Mouse (Mus musculus) heart, embryonic 11.5 days (tissue): ENCODE data around the gene P3h4. TPM values are rescaled to one million over a fixed set of nuclear protein-coding genes. Genes with fewer than 3 reads are reported as not detected.

Experiments used
- ATAC-seq: fragments of 200-750 bp; cut with Nextera tagmentation; replicated peaks from 2 replicates; pipeline ENCODE4 v1.8.0; 2017; ENCODE audit warnings: moderate library complexity; ENCODE audit not compliant: insufficient number of reproducible peaks, low FRiP score, low TSS enrichment
- H3K27ac ChIP-seq: fragments of 300-500 bp; sonication (generic); 2 replicates; pipeline ENCODE4 v1.5.1; 2014; ENCODE audit warnings: mild to moderate bottlenecking, low read depth, low read length
- H3K27me3 ChIP-seq: fragments of 300-500 bp; sonication (generic); 2 replicates; pipeline ENCODE4 v1.6.1; 2014; ENCODE audit warnings: mild to moderate bottlenecking, low read length, mixed read lengths; ENCODE audit not compliant: control insufficient read depth, insufficient read depth
- H3K36me3 ChIP-seq: fragments of 300-500 bp; sonication (generic); 2 replicates; pipeline ENCODE4 v1.6.1; 2014; ENCODE audit warnings: mild to moderate bottlenecking, low read length, moderate library complexity, mixed read lengths; ENCODE audit not compliant: control insufficient read depth, insufficient read depth
- H3K4me1 ChIP-seq: fragments of 300-500 bp; sonication (generic); 2 replicates; pipeline ENCODE4 v1.6.1; 2014; ENCODE audit warnings: low read length; ENCODE audit not compliant: control insufficient read depth, insufficient read depth
- H3K4me2 ChIP-seq: fragments of 300-500 bp; sonication (generic); 2 replicates; pipeline ENCODE4 v1.6.1; 2014; ENCODE audit warnings: mild to moderate bottlenecking, moderate library complexity
- H3K4me3 ChIP-seq: fragments of 300-500 bp; sonication (generic); 2 replicates; pipeline ENCODE4 v1.5.1; 2014; ENCODE audit warnings: low read depth, low read length
- H3K9ac ChIP-seq: fragments of 300-500 bp; sonication (generic); 2 replicates; pipeline ENCODE4 v1.6.1; 2014; ENCODE audit warnings: mild to moderate bottlenecking, low read depth, low read length, moderate library complexity
- H3K9me3 ChIP-seq: fragments of 300-500 bp; sonication (generic); replicated peaks from 2 replicates; pipeline ENCODE4 v1.6.1; 2016; ENCODE audit warnings: low read length; ENCODE audit not compliant: control insufficient read depth
- WGBS: fragments of 180-500 bp; shearing (Covaris S2); extraction: QIAGEN DNeasy Blood & Tissue Kit; methylation state at CpG from one replicate; pipeline ENCODE4 v1.1.7; 2014; ENCODE audit not compliant: insufficient replicate concordance; 5-methylcytosine and 5-hydroxymethylcytosine counted together
- polyA plus RNA-seq: library from polyadenylated mRNA; unstranded; fragments of >200 nt; fragmentation: Nextera tagmentation; extraction: Ambion mirVana; gene quantifications from 2 replicates; pipeline ENCODE4 v1.2.1, GENCODE M21; 2014

P3h4 gene
- polyA plus RNA-seq, 1 experiment from 2014 or later, result 67.2 TPM

- H3K27ac ChIP-seq, result no peak overlapping the region
- no peak overlapping the region for H3K9ac ChIP-seq
- H3K4me2 ChIP-seq, result no peak overlapping the region
- H3K36me3 ChIP-seq, result no peaks in the 10 kb centered on the region
- ATAC-seq, result no peak
- no peaks in the 10 kb centered on the region for H3K27me3 ChIP-seq
- H3K9me3 ChIP-seq, result no peaks in the 10 kb centered on the region
- H3K4me1 ChIP-seq, result peaks cover 89% of the 10 kb centered on the region
- 88% methylated on average over 7 of the region's 7 CpGs for whole genome bisulfite sequencing
- no peak overlapping the region for H3K4me3 ChIP-seq
These were observed 22.7 kb downstream of the P3h4 start for GRCm38 (mm10) chr11:100391884-100392345.

GRCm38 (mm10) chr11:100391081-100391883, 23.4 kb downstream of the P3h4 start:
- no peak overlapping the region for H3K4me3 ChIP-seq
- peaks cover 94% of the 10 kb centered on the region for H3K4me1 ChIP-seq

DNA sequence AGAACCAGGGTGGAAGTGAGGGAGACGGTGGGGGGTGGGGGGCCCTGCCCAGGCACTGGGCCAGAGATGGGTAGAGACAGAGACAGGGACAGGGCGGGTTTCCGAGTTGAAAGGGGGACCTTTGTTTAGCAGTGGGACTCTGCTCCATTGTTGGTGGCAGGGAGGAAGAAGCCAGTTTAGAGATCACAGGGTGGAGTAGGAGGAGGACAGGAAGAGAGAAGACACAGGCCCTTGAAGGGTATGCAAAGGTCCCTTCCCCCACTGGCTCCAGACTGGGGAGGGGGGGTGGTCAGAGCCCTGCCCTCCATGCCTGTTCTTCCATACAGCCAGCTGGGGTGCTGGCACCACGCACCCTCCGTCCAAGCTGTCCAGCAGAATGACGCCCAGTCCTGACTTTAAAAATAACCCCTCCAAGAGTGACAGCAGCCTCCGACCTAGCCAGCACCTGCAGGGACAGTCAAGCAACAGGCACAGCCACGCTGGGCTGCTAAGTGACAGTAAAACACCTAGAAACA, 24.6 kb downstream of the P3h4 start:
- peak overlapping the region; percentile 79 for H3K27ac ChIP-seq
- H3K4me1 ChIP-seq, result peaks cover 83% of the 10 kb centered on the region
- peaks cover 6% of the 10 kb centered on the region; the same call in 1 of the 2 replicates for H3K36me3 ChIP-seq
- no peaks in the 10 kb centered on the region for H3K9me3 ChIP-seq
- no peak overlapping the region for H3K4me3 ChIP-seq
- no peak; the same call in 1 of the 2 replicates for ATAC-seq
- H3K27me3 ChIP-seq, result no peaks in the 10 kb centered on the region
- WGBS, result 22% methylated on average over 8 of the region's 8 CpGs
- 0 out of 2 replicates have a peak overlapping the region, but pooled peaks have one; percentile 22 for H3K9ac ChIP-seq
- H3K4me2 ChIP-seq, result peak overlapping the region; percentile 34

More at GRCm38 (mm10) chr11:100391081-100391883, 23.4 kb downstream of the P3h4 start:
- Histone ChIP-seq H3K27ac (peak overlapping the region; percentile 79; the same call in 1 of the 2 replicates), H3K36me3 (no peaks in the 10 kb centered on the region), H3K9me3 (no peaks in the 10 kb centered on the region), H3K27me3 (no peaks in the 10 kb centered on the region), H3K4me2 (no peak overlapping the region), H3K9ac (no peak overlapping the region)
- ATAC-seq, result peak; percentile 61
- WGBS, result 52% methylated on average over 9 of the region's 9 CpGs

DNA sequence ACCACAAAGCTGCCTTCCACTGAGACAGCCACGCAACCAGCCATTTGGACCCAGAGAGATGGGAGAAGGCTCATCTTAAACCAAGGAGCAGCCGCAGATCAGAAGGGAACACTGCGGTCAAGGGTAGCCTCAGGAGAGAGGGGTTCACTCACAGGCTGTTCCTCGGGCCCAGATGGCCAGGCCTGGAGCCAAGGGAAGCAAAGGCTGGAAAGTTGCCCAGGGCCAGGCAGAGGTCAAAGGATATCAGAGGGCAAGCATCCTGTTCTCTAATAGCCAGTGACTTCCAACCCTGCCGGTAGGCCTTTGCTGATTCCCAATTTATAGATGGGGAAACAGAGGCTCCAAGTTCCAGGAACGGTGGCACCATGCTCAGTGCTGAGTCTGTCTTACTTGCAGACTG, 26.0 kb downstream of the P3h4 start:
- WGBS, result 63% methylated on average over 6 of the region's 6 CpGs
- Histone ChIP-seq H3K4me2 (peak overlapping the region; percentile 55), H3K27ac (peak overlapping the region; percentile 81), H3K4me3 (no peak overlapping the region), H3K4me1 (peaks cover 69% of the 10 kb centered on the region), H3K36me3 (peaks cover 12% of the 10 kb centered on the region), H3K9me3 (no peaks in the 10 kb centered on the region), H3K27me3 (no peaks in the 10 kb centered on the region), H3K9ac (peak overlapping the region; percentile 6; the same call in 1 of the 2 replicates)
- no peak for ATAC-seq

DNA sequence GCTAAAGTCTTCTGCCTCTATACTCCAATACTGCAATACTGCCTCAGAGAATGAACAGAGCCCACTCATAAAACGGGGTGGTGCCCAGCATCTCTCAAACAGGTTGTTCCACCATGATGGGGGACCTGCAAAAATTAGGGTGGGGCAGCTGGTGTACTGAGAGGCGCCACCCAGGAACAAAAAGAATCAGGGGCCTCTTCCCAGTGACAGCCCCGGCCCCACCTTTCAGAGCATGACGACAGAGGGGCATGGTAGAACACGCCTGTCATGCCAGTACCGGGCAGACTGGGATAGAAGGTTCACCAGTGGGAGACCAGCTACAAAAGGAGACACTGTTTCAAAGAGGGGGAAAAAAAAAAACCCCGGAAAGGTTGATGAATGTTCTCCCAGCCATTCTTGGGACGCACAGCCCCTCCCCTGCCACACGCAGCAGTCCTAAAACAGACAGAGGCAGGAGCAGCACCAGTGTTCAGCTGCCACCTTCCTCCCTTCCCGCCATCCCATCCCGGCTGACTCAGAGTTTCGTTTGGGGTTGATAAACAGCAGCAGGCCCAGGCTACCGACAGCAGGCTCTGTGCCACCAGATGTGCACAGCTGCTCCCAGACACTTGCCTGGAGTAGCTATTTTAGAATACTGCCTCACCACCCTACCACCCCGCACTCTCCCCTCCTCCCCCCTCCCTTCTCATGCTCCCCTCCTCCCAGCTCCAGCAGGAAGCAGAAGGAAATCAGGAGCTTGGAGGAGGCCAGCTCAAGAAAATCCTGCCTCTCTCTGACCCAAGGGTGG, 26.9 kb downstream of the P3h4 start:
- WGBS, result 31% methylated on average over 14 of the region's 14 CpGs
- Histone ChIP-seq H3K27ac (peak overlapping the region; percentile 81), H3K9me3 (no peaks in the 10 kb centered on the region), H3K27me3 (no peaks in the 10 kb centered on the region), H3K4me1 (peaks cover 61% of the 10 kb centered on the region), H3K36me3 (peaks cover 19% of the 10 kb centered on the region), H3K4me3 (no peak overlapping the region), H3K9ac (peak overlapping the region; percentile 43; the same call in 1 of the 2 replicates), H3K4me2 (peak overlapping the region; percentile 55)
- ATAC-seq, result 0 out of 2 replicates have a peak, but pooled peaks have one; percentile 31

DNA sequence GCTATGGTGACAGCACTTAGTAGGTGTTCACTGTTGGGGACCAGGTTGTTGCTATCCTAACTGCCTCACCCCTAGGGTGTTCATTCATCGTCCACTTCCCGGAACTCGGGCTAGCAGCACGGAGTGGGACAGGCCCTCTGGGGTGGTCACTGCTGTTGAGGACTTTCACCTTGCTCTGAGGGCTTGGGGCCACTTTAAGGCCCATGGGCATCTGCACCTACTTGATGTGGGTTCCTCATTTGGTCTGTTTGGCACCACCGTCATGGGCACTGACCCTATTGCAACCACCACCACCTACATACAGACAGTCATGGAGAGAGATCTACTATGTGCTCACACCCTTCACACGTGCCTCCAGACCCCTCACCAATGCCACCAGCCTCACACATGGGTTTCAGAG, 27.5 kb downstream of the P3h4 start:
- ATAC-seq, result no peak
- 85% methylated on average over 6 of the region's 6 CpGs for WGBS
- peaks cover 24% of the 10 kb centered on the region for H3K36me3 ChIP-seq
- no peaks in the 10 kb centered on the region for H3K27me3 ChIP-seq
- H3K4me3 ChIP-seq, result no peak overlapping the region
- H3K27ac ChIP-seq, result peak overlapping the region; percentile 81
- no peaks in the 10 kb centered on the region for H3K9me3 ChIP-seq
- 0 out of 2 replicates have a peak overlapping the region, but pooled peaks have one; percentile 43 for H3K9ac ChIP-seq
- H3K4me1 ChIP-seq, result peaks cover 55% of the 10 kb centered on the region
- no peak overlapping the region for H3K4me2 ChIP-seq

DNA sequence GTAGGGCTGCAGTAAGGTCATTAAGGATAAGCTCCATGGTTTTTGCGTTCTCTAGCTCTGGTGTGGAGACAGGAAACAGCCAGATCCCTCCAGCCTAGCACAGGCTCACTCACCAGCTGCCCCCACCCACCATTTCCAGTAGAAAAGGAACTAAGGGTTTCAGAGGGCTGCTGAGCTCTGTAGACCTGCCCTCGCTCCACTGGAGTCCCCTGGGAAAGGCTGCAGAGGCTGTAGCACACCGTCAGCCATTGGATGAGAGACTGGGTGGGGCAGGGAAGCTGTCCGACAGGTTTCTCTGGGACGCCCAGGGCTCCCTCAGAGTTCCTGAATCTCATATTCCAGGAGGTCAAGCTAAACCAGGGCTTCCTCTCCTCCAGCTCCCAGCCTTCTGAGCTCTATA, 28.1 kb downstream of the P3h4 start:
- peaks cover 29% of the 10 kb centered on the region for H3K36me3 ChIP-seq
- 59% methylated on average over 5 of the region's 5 CpGs for WGBS

DNA sequence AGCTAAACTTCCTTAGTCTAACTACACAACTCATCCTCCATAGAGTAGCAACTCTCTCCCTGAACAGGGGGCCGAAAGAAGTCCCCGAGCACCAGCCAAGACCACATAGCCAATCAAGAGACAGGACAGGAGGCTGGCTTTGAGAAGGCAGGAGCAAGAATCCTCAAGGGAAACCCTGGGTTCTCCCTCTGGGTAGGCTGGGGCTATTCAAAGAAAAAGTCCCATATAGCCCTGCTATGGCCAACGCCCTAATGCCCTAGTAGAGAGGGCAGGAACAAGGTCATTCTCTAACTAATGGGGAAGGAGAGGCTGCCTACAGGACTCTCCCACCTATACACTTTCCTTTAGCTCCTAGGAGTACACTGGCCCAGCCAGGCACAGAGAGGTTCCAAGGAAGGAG, 29.6 kb downstream of the P3h4 start:
- no peak overlapping the region for H3K4me2 ChIP-seq
- H3K27ac ChIP-seq, result no peak overlapping the region
- no peak for ATAC-seq
- no peaks in the 10 kb centered on the region for H3K9me3 ChIP-seq
- no peak overlapping the region for H3K9ac ChIP-seq
- H3K36me3 ChIP-seq, result peaks cover 38% of the 10 kb centered on the region
- H3K27me3 ChIP-seq, result no peaks in the 10 kb centered on the region
- H3K4me1 ChIP-seq, result peaks cover 36% of the 10 kb centered on the region
- H3K4me3 ChIP-seq, result no peak overlapping the region
- 87% methylated on average over 3 of the region's 3 CpGs for WGBS

More for the DNA sequence above, 28.1 kb downstream of the P3h4 start:
- H3K27me3 ChIP-seq, result no peaks in the 10 kb centered on the region
- H3K4me2 ChIP-seq, result no peak overlapping the region
- no peak overlapping the region for H3K9ac ChIP-seq
- H3K4me3 ChIP-seq, result no peak overlapping the region
- no peaks in the 10 kb centered on the region for H3K9me3 ChIP-seq
- peaks cover 51% of the 10 kb centered on the region for H3K4me1 ChIP-seq
- no peak overlapping the region for H3K27ac ChIP-seq
- no peak for ATAC-seq
